Mouse (Mus musculus) cerebellum, adult 8-10 months (tissue): ENCODE measurements around the gene P2ry2.

Experiments
- DNase-seq: peaks from one replicate; pipeline ENCODE4 v3.0.0; 2022

The P2ry2 gene

GRCm38 (mm10) chr7:101012541-101012940 is at the start of gene P2ry2:
P2ry2 (minus strand) TSS chr7:101012866.
- no peak for DNase-seq

DNA sequence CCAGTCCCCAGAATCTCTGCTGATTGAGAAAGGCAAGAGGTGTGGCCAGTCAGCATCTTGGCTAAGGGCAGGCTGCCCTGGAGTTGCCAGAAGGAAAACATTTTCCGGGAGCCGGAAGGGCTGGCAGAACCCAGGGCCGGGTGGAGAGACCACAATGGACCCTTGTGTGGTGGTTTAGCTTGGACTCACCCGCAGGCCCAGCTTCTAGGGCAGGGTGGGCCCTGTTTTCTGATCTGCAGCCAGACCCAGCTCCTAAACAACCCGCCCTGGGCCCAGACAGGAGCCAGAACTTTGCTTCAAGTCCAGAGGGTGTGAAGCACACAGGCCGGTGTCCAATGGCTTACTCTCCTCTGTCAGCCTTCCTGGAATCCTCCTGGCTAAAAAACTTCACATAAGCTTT is 49.6 kb upstream of the P2ry2 start:
- DNase-seq, result peak; percentile 8

DNA sequence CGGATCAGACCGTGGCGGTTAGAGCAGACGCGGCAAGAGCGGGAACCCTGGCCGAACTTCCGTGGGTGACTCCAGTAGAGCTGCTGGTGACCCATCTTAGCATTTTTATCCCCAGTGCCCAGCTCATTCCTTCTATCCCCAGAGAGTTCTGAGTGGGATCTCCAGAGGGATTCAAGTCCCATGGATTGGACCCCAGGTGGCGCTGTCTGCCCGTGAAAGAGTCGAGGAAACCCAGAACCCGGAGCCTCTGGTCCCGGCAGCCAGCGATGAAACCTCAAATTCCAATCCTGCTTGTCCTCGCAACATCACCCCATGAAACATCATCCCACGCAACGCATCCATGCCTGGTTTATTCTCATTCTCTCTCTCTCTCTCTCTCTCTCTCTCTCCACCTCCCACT is 48.7 kb upstream of the P2ry2 start:
- peak; percentile 87 for DNase-seq

GRCm38 (mm10) chr7:101060476-101060875 is 47.8 kb upstream of the P2ry2 start:
- DNase-seq, result no peak

- no peak for DNase-seq
These were observed 46.5 kb upstream of the P2ry2 start for GRCm38 (mm10) chr7:101059188-101059587.

GRCm38 (mm10) chr7:101057309-101057708 is 44.6 kb upstream of the P2ry2 start:
- no peak for DNase-seq

GRCm38 (mm10) chr7:101053136-101053535 is 40.5 kb upstream of the P2ry2 start:
- DNase-seq, result no peak

DNA sequence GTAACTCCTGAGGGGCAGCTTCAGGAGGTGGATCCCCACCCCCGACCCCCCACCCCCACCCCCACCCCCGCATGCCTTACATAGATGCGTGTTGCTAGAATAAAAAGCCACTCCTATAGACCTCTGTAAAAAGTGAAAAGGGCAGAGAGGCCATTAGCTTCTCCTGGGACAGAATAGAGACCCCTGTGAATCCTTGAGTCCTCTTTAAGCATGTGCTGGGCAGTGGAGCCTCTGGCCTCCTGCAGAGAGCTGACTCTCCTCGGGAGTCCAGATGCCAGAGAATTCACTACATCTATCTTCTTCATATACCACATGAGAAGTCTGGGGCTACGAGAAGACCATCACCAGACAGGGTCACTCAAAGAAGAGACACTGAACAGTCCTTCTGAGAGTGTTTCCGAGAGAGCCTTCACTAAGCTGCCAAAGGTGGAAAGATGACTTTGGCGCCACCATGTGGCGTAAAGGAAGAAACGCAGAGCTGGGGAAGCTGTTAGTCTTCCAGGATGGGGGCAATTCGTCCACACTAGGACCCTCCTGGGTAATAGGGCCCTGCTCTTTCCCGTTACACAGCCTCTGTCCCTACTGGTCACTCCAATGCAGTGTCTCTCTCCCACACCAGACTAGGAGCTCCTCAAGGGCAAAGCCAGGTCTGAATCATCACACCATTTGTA is 39.0 kb upstream of the P2ry2 start:
- peak; percentile 56 for DNase-seq

DNA sequence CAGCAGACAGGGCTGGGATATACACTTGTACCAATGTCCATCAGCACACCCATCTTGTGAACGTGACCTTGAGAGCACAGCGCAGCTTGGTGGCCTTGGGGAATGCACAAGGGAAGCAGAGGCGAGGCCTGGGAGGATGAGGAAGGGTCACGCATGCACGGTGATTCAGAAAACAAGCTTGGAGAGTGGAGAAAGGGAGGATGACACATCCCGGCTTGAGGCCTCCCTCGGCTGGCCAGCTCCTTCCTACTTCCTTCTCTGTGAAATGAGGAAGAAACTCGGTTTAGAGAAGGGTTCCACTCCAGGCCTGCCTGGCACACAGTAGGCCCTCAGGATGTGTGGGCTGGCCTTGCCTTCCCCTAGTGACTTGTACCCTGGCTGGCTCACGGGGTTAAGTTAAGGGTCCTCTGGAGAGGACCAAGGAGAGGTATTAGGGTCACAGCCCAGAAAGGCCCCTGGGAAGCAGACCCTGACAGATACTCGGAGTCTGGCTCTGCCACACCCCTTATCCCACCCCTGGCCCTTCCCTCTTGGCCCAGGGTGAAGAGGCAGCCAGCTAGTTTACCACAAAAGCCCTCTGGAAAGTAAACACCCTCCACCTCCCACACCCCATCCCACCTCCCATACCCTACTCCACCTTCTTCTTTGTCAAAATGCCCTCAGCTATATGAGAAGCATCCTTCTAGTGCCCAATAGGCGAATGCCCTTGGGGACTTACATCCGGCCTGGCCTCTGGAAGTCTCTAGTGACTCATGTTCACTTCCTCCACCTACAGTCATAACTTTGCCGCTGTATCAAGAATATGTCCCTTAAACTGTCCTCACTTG is 38.3 kb upstream of the P2ry2 start:
- no peak for DNase-seq

DNA sequence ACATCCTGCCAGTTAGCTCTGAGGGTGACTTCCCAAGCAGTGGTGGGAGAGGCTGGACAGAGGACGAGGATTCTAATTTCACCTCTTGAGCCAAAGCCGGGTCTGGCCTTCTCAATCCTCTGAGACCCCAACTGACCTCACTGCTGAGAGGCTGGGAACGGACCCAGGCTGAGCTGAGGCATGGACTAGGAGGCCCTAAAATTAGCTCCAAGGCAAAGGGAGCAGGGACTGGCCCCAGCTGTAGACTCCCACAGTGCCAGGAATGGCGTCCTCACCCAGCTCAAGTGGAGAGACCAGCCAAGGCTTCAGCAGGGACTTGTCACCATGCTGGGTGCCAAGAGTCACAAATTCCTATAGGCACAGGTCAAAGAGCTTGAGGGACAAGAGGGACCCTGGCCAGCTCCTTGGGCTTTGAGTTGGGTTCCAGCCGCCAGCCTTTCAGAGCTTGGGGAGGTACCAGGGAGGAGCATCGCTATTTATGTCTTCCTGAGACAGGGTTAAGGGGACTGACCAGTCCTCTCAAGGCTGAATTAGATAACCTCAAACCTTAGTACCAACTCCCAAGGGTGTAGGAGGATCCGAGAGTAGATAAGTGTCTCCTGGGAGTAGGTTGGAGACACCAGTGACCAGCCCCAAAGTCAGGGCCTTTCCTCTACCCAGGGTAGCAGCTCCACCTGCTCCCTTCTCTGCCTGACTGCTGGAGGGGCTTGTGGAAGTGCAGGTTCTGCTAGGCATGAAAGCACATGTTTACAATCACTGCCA is 36.8 kb upstream of the P2ry2 start:
- no peak for DNase-seq

- DNase-seq, result no peak
These were observed 35.6 kb upstream of the P2ry2 start for GRCm38 (mm10) chr7:101048247-101048646.

- no peak for DNase-seq
These were observed 31.3 kb upstream of the P2ry2 start for GRCm38 (mm10) chr7:101043846-101044541.

DNA sequence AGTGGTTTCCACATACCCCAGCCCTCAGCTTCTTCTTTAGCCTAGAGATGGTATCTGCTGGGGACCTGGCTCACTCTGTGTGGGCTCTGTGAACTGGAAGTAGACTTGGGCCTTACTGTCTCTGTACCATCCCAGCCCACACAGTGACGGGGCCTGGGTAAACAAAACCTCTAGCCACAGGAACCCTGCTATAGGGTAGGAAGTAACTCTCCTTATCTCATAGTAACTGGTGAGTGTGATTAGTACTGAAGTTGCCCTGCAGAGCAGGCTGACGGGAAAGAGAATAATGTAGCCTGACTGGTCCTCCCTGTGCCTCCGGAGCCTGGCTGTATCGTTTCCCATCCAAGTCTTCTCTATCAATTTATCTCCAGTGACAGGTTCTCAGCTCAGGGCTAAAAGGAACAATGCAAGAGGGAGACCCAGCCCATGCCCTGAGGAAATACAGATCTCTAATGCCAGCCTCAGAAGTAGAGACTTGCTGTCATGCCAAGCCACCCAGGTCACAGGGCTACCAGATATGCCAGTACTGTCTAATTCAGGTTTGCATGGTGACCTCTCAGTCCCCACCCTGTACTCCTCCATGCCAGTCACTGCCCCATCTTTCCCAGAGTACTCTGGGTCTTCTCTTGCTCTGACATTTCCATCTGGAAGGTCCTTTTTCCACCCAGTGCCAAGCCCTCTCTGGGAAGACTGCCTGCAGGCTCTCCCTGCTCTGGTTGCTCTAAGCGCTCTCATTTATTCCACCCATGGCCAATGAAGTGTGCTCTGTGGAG is 29.5 kb upstream of the P2ry2 start:
- DNase-seq, result no peak

DNA sequence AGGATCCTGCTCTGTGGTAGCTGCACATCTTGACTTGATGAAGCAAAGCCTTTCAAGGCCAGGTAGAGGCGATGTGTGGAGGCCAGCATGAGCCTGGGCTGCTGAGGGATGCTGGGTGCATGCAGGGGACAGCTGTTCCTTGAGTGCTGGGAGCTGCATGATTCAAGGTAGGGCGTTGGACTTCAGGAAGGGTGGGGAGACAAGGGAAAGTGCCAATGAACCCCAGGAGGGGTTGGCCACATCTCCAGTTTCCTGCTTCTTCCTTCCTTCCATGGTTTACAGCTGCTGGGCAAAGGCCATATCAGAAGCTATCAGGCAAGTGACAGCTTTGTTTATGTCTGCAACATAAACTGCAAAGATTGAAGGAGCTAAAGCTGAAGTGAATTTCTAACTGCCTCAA is 28.9 kb upstream of the P2ry2 start:
- DNase-seq, result no peak

GRCm38 (mm10) chr7:101033371-101033770 is 20.7 kb upstream of the P2ry2 start:
- no peak for DNase-seq

GRCm38 (mm10) chr7:101031234-101031633 is 18.6 kb upstream of the P2ry2 start:
- no peak for DNase-seq

DNA sequence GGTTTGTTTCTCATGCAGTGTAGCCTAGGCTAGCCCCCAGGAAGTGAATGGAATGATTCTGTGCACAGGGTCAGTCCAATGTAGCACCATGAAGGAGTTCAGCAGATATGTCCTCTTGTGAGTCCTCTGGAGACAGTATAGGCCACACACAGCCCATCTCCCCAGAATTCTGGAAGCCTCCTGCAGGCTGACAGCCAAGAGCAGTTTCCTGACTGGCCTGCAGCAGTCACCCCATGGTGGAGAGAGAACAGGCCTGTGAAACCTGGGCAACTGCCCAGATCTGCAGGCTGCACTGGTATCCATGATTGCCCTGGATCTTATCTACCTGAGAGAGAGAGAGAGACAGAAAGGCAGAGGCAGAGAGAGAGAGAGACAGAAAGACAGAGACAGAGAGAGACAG is 18.1 kb upstream of the P2ry2 start:
- peak; percentile 43 for DNase-seq

- DNase-seq, result no peak
These were observed 16.8 kb upstream of the P2ry2 start for GRCm38 (mm10) chr7:101029446-101029845.

- DNase-seq, result no peak
These were observed 16.3 kb upstream of the P2ry2 start for GRCm38 (mm10) chr7:101028991-101029390.

DNA sequence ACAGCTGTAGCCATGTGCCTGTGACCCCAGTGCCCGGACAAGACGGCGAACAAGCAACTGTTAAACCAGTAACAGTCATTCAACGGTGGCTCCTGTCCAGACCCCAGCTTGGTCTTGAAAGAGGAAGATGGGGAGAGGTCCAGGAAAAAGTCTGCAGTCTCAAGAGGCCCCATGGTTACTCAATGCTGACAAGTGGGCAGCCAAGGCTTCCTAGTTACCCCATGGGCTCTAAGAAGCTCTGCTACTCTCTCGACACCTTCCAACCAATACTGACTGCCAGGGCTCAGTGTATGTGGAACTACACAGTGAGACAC is 15.7 kb upstream of the P2ry2 start:
- no peak for DNase-seq

GRCm38 (mm10) chr7:101027623-101028443 is 15.2 kb upstream of the P2ry2 start:
- no peak for DNase-seq

DNA sequence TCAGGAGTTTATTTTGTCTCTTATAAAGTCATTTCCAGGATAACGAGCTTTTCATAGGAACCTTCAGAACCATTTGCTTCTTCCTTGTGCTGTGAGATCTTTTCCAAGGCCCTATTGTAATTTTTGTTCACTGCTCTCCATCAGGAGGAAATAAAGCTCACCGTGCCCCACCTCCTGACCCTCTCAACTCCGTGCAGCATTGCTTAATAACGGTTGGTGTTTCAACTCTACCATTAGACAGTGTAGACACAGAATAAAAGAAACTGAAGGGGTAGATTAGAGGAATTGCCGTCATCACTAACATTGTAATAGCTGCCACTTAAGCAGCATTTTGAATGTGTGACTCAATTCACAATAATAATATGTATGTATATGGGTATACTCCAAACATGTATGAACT is 14.2 kb upstream of the P2ry2 start:
- DNase-seq, result no peak
